Mouse (Mus musculus): ENCODE data around the gene Vmn2r43. TPM values are rescaled to one million over a fixed set of nuclear protein-coding genes. Genes with fewer than 3 reads are reported as not detected.
"Not testable (repeated sequence)": the region's sequence is repeated elsewhere in the genome, so short reads cannot be mapped to it uniquely, and the experiment has no call there.

Vmn2r43 gene
- total RNA-seq (2021) = not detected

DNA sequence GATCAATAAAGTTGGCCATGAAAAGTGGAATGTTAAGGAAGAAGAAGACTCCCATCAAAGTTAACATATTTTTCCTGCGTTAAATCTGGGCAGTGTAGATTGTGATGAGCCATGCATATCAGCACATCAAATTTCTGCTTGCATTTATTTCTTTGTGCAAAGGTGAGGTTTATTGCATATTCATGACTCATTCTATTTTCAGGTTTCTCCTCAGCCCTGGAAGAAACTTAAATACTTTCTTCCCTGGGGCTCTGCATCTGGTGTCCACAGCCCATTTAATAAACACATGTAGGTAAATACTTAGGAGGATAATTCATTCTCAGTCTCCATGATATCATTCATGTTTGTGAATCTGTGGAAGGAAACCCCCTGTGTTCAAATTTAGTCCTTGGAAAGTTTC lies at the start of gene Vmn2r43:
Gene Vmn2r43 (minus strand): TSS at position 101 of the 400 bp plus-strand sequence.
- not testable (repeated sequence) for DNase-seq

DNA sequence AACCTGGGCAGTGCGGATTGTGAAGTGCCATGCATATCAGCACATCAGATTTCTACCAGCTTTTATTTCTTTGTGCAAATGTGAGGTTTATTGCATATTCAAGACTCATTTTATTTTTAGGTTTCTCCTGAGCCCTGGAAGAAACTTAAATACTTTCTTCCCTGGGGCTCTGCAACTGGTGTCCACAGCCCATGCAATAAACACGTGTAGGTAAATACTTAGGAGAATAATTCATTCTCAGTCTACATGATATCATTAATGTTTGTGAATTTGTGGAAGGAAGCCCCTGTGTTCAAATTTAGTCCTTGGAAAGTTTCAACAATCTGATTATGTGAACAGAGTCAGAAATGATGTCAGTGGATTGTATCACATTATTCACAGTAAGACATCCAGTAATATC lies 60.2 kb downstream of the Vmn2r43 start, which contains the start of gene Vmn2r42:
Gene Vmn2r42 (minus strand): TSS at position 101 of the 400 bp plus-strand sequence.
- not testable (repeated sequence) for DNase-seq

Other genes starting within 250 kb of the Vmn2r43 start
- not detected for gene Vmn2r41, start 98.9 kb downstream of the Vmn2r43 start, total RNA-seq (2021)
- gene Vmn2r42, start 60.3 kb downstream of the Vmn2r43 start, total RNA-seq (2021) = not detected
- gene Vmn2r44, start 122.7 kb upstream of the Vmn2r43 start, total RNA-seq (2021) = not detected
- not detected for gene Vmn2r45, start 228.5 kb upstream of the Vmn2r43 start, total RNA-seq (2021)